Mouse (Mus musculus): ENCODE results near the gene St8sia1. TPM values are rescaled to one million over a fixed set of nuclear protein-coding genes. Genes with fewer than 3 reads are reported as not detected.
A peak's percentile ranks its signal among the peaks of the same experiment; 100 is the strongest.
"Not testable (repeated sequence)": the region's sequence is repeated elsewhere in the genome, so short reads cannot be mapped to it uniquely, and the experiment has no call there.

St8sia1 gene
- polyA plus RNA-seq, 1 experiment from 2014 or later: 7.6 TPM

GRCm38 (mm10) chr6:142992099-142992498 is 27.8 kb upstream of the St8sia1 start:
- Histone ChIP-seq H3K4me1 (replicated peaks) (peaks cover 32% of the 10 kb centered on the region), H3K27me3 (no peaks in the 10 kb centered on the region), H3K9ac (no peak overlapping the region), H3K4me2 (no peak overlapping the region), H3K36me3 (no peaks in the 10 kb centered on the region), H3K27ac (peak overlapping the region; percentile 50; the same call in 1 of the 2 replicates), H3K9me3 (no peaks in the 10 kb centered on the region), H3K4me3 (no peak overlapping the region)
- ATAC-seq (ENCODE audit: low FRiP score): no peak
- WGBS: 44% methylated on average over 7 of the region's 7 CpGs

- WGBS: 52% methylated on average over 7 of the region's 7 CpGs
- no peak for ATAC-seq (ENCODE audit: low FRiP score)
- Histone ChIP-seq H3K9me3 (no peaks in the 10 kb centered on the region), H3K27ac (peak overlapping the region; percentile 50; the same call in 1 of the 2 replicates), H3K9ac (no peak overlapping the region), H3K36me3 (no peaks in the 10 kb centered on the region), H3K27me3 (no peaks in the 10 kb centered on the region), H3K4me1 (replicated peaks) (peaks cover 32% of the 10 kb centered on the region), H3K4me2 (no peak overlapping the region), H3K4me3 (no peak overlapping the region)
Observed at GRCm38 (mm10) chr6:142991391-142992059, 27.3 kb upstream of the St8sia1 start.

- no peak overlapping the region for H3K9ac ChIP-seq
- H3K4me3 ChIP-seq: no peak overlapping the region
- H3K27me3 ChIP-seq: no peaks in the 10 kb centered on the region
- H3K36me3 ChIP-seq: no peaks in the 10 kb centered on the region
- ATAC-seq (ENCODE audit: low FRiP score): no peak
- WGBS: 85% methylated on average over 9 of the region's 9 CpGs
- peaks cover 32% of the 10 kb centered on the region for H3K4me1 ChIP-seq (replicated peaks)
- H3K27ac ChIP-seq: no peak overlapping the region
- H3K4me2 ChIP-seq: no peak overlapping the region
- no peaks in the 10 kb centered on the region for H3K9me3 ChIP-seq
Observed at GRCm38 (mm10) chr6:142990516-142990915, 26.3 kb upstream of the St8sia1 start.

GRCm38 (mm10) chr6:142989495-142989894 is 25.2 kb upstream of the St8sia1 start:
- ATAC-seq (ENCODE audit: low FRiP score): no peak
- 91% methylated on average over 13 of the region's 13 CpGs for WGBS
- H3K4me1 ChIP-seq (replicated peaks): peaks cover 26% of the 10 kb centered on the region
- no peaks in the 10 kb centered on the region for H3K36me3 ChIP-seq
- H3K4me2 ChIP-seq: no peak overlapping the region
- H3K4me3 ChIP-seq: no peak overlapping the region
- no peaks in the 10 kb centered on the region for H3K27me3 ChIP-seq
- H3K9me3 ChIP-seq: no peaks in the 10 kb centered on the region
- H3K27ac ChIP-seq: no peak overlapping the region
- no peak overlapping the region for H3K9ac ChIP-seq

GRCm38 (mm10) chr6:142988753-142989152 is 24.5 kb upstream of the St8sia1 start:
- no peak overlapping the region for H3K4me2 ChIP-seq
- no peak overlapping the region for H3K4me3 ChIP-seq
- H3K9ac ChIP-seq: no peak overlapping the region
- H3K9me3 ChIP-seq: no peaks in the 10 kb centered on the region
- no peak for ATAC-seq (ENCODE audit: low FRiP score)
- H3K27ac ChIP-seq: no peak overlapping the region
- H3K36me3 ChIP-seq: no peaks in the 10 kb centered on the region
- 30% methylated on average over 10 of the region's 10 CpGs for WGBS
- peaks cover 20% of the 10 kb centered on the region for H3K4me1 ChIP-seq (replicated peaks)
- H3K27me3 ChIP-seq: no peaks in the 10 kb centered on the region

- no peak overlapping the region for H3K27ac ChIP-seq
- no peak overlapping the region for H3K9ac ChIP-seq
- H3K36me3 ChIP-seq: no peaks in the 10 kb centered on the region
- no peak overlapping the region for H3K4me2 ChIP-seq
- peaks cover 17% of the 10 kb centered on the region for H3K4me1 ChIP-seq (replicated peaks)
- H3K4me3 ChIP-seq: no peak overlapping the region
- H3K27me3 ChIP-seq: no peaks in the 10 kb centered on the region
- H3K9me3 ChIP-seq: no peaks in the 10 kb centered on the region
- no peak for ATAC-seq (ENCODE audit: low FRiP score)
- WGBS: 80% methylated on average over 6 of the region's 6 CpGs
Observed at GRCm38 (mm10) chr6:142988231-142988630, 24.0 kb upstream of the St8sia1 start.

- Histone ChIP-seq H3K27ac (no peak overlapping the region), H3K9me3 (no peaks in the 10 kb centered on the region), H3K9ac (no peak overlapping the region), H3K4me3 (no peak overlapping the region), H3K4me1 (replicated peaks) (peaks cover 14% of the 10 kb centered on the region), H3K4me2 (no peak overlapping the region), H3K27me3 (0 out of 2 replicates have a peak, but pooled peaks cover 2% of the 10 kb centered on the region), H3K36me3 (no peaks in the 10 kb centered on the region)
- 74% methylated on average over 6 of the region's 6 CpGs for WGBS
- no peak for ATAC-seq (ENCODE audit: low FRiP score)
Observed at GRCm38 (mm10) chr6:142987616-142988015, 23.4 kb upstream of the St8sia1 start.

GRCm38 (mm10) chr6:142986706-142987105 is 22.5 kb upstream of the St8sia1 start:
- H3K36me3 ChIP-seq; H3K4me3 ChIP-seq; H3K9me3 ChIP-seq; H3K27ac ChIP-seq; ATAC-seq (ENCODE audit: low FRiP score); H3K9ac ChIP-seq; H3K4me1 ChIP-seq (replicated peaks); H3K4me2 ChIP-seq; H3K27me3 ChIP-seq: not testable (repeated sequence)
- 96% methylated on average over 9 of the region's 9 CpGs for WGBS

GRCm38 (mm10) chr6:142985561-142986238 is 21.4 kb upstream of the St8sia1 start:
- not testable (repeated sequence) for H3K27ac ChIP-seq; H3K27me3 ChIP-seq; H3K4me1 ChIP-seq (replicated peaks); H3K4me3 ChIP-seq; H3K9ac ChIP-seq; H3K9me3 ChIP-seq; H3K36me3 ChIP-seq; H3K4me2 ChIP-seq; ATAC-seq (ENCODE audit: low FRiP score)
- WGBS: 92% methylated on average over 9 of the region's 9 CpGs

GRCm38 (mm10) chr6:142979665-142980660 is 15.7 kb upstream of the St8sia1 start:
- no peaks in the 10 kb centered on the region for H3K9me3 ChIP-seq
- no peaks in the 10 kb centered on the region for H3K36me3 ChIP-seq
- no peak overlapping the region for H3K9ac ChIP-seq
- H3K27ac ChIP-seq: peak overlapping the region; percentile 81
- H3K4me2 ChIP-seq: no peak overlapping the region
- no peak overlapping the region for H3K4me3 ChIP-seq
- H3K27me3 ChIP-seq: 0 out of 2 replicates have a peak, but pooled peaks cover 2% of the 10 kb centered on the region
- ATAC-seq (ENCODE audit: low FRiP score): peak; percentile 85
- 30% methylated on average over 6 of the region's 6 CpGs for WGBS
- H3K4me1 ChIP-seq (replicated peaks): peaks cover 14% of the 10 kb centered on the region

GRCm38 (mm10) chr6:142977221-142977620 is 13.0 kb upstream of the St8sia1 start:
- ATAC-seq (ENCODE audit: low FRiP score): no peak
- Histone ChIP-seq H3K27me3 (no peaks in the 10 kb centered on the region), H3K9ac (no peak overlapping the region), H3K36me3 (no peaks in the 10 kb centered on the region), H3K4me2 (no peak overlapping the region), H3K27ac (no peak overlapping the region), H3K4me1 (replicated peaks) (peaks cover 14% of the 10 kb centered on the region), H3K4me3 (no peak overlapping the region), H3K9me3 (no peaks in the 10 kb centered on the region)
- WGBS: 53% methylated on average over 1 of the region's 1 CpGs

GRCm38 (mm10) chr6:142973289-142973688 is 9.0 kb upstream of the St8sia1 start:
- H3K4me1 ChIP-seq (replicated peaks): no peaks in the 10 kb centered on the region
- no peaks in the 10 kb centered on the region for H3K9me3 ChIP-seq
- no peaks in the 10 kb centered on the region for H3K27me3 ChIP-seq
- H3K27ac ChIP-seq: no peak overlapping the region
- H3K9ac ChIP-seq: no peak overlapping the region
- no peak overlapping the region for H3K4me2 ChIP-seq
- H3K36me3 ChIP-seq: no peaks in the 10 kb centered on the region
- WGBS: 92% methylated on average over 7 of the region's 7 CpGs
- no peak for ATAC-seq (ENCODE audit: low FRiP score)
- no peak overlapping the region for H3K4me3 ChIP-seq
